Mouse (Mus musculus): ENCODE data around the gene Akap1.

The Akap1 gene

GRCm38 (mm10) chr11:88873667-88874030 lies 9.3 kb upstream of the Akap1 start:
- DNase-seq = no peak

GRCm38 (mm10) chr11:88873027-88873666 lies 8.8 kb upstream of the Akap1 start:
- DNase-seq = no peak

GRCm38 (mm10) chr11:88869443-88869842 lies 5.1 kb upstream of the Akap1 start:
- no peak for DNase-seq

GRCm38 (mm10) chr11:88863904-88864457 lies 405 bp downstream of the Akap1 start:
- no peak for DNase-seq

- no peak for DNase-seq
Measured at GRCm38 (mm10) chr11:88863071-88863903, 1.1 kb downstream of the Akap1 start.

GRCm38 (mm10) chr11:88862355-88862754 lies 2.0 kb downstream of the Akap1 start:
- DNase-seq = no peak

GRCm38 (mm10) chr11:88861060-88861459 lies 3.3 kb downstream of the Akap1 start:
- no peak for DNase-seq

GRCm38 (mm10) chr11:88860641-88861040 lies 3.7 kb downstream of the Akap1 start:
- no peak for DNase-seq

GRCm38 (mm10) chr11:88857311-88858005 lies 6.9 kb downstream of the Akap1 start:
- DNase-seq = no peak

- no peak for DNase-seq
Measured at GRCm38 (mm10) chr11:88856383-88856782, 8.0 kb downstream of the Akap1 start.

GRCm38 (mm10) chr11:88855795-88856194 lies 8.6 kb downstream of the Akap1 start:
- no peak for DNase-seq

GRCm38 (mm10) chr11:88853588-88853987 lies 10.8 kb downstream of the Akap1 start:
- no peak for DNase-seq

GRCm38 (mm10) chr11:88852806-88853205 lies 11.6 kb downstream of the Akap1 start:
- no peak for DNase-seq

GRCm38 (mm10) chr11:88851049-88851825 lies 13.1 kb downstream of the Akap1 start:
- peak; percentile 59 for DNase-seq

- DNase-seq = no peak
Measured at GRCm38 (mm10) chr11:88849732-88850131, 14.7 kb downstream of the Akap1 start.

GRCm38 (mm10) chr11:88849284-88849683 lies 15.1 kb downstream of the Akap1 start:
- peak; percentile 53 for DNase-seq

- DNase-seq = peak; percentile 64
Measured at GRCm38 (mm10) chr11:88848590-88848989, 15.8 kb downstream of the Akap1 start.

GRCm38 (mm10) chr11:88847281-88848006 lies 16.9 kb downstream of the Akap1 start:
- DNase-seq = no peak

GRCm38 (mm10) chr11:88844384-88844783 lies 20.0 kb downstream of the Akap1 start:
- no peak for DNase-seq

- DNase-seq = no peak
Measured at GRCm38 (mm10) chr11:88843305-88843704, 21.1 kb downstream of the Akap1 start.

GRCm38 (mm10) chr11:88842315-88842975 lies 21.9 kb downstream of the Akap1 start:
- no peak for DNase-seq

Data from cerebellum, adult 8-10 months (tissue).